Mouse (Mus musculus) thymus, adult 2 months (tissue): ENCODE data around the gene Gng2.

ENCODE experiments used
- CTCF ChIP-seq: fragments of 200-500 bp; IDR thresholded peaks from 2 replicates; pipeline ENCODE4 v1.5.1; 2012; ENCODE audit warnings: mild to moderate bottlenecking, control low read depth, low read length, moderate library complexity, borderline replicate concordance; ENCODE audit not compliant: control insufficient read depth, poor library complexity, insufficient read depth; ENCODE audit errors: extremely low read depth
- POLR2A ChIP-seq: fragments of 200-500 bp; IDR thresholded peaks from 2 replicates; pipeline ENCODE4 v1.6.1; 2012; ENCODE audit warnings: mild to moderate bottlenecking, low read length, control low read depth, moderate library complexity; ENCODE audit not compliant: control insufficient read depth, poor library complexity, insufficient read depth; ENCODE audit errors: extremely low read depth

GRCm38 (mm10) chr14:19904031-19904430, 73.4 kb downstream of the Gng2 start:
- no peak for TF ChIP-seq CTCF
- no peak for TF ChIP-seq POLR2A
